Mouse (Mus musculus) cerebellum, adult 2 months (tissue): Measurements from ENCODE around the gene Babam2.

Experiments
- CTCF ChIP-seq: fragments of 200-500 bp; IDR thresholded peaks from 2 replicates; pipeline ENCODE4 v1.5.1; 2011; ENCODE audit warnings: low read depth, mild to moderate bottlenecking, control low read depth, low read length, moderate library complexity, borderline replicate concordance; ENCODE audit not compliant: insufficient read depth
- POLR2A ChIP-seq: fragments of 200-500 bp; IDR thresholded peaks from 2 replicates; pipeline ENCODE4 v1.6.1; 2011; ENCODE audit warnings: low read length, control low read depth, borderline replicate concordance; ENCODE audit not compliant: insufficient read depth

- TF ChIP-seq CTCF = no peak
- TF ChIP-seq POLR2A = no peak
Measured at GRCm38 (mm10) chr5:31680183-31680582, 17.3 kb upstream of the Babam2 start.
